Mouse (Mus musculus) left cerebral cortex, adult 2 months (tissue): Measurements from ENCODE around the gene Usp22. TPM values are rescaled to one million over a fixed set of nuclear protein-coding genes. Genes with fewer than 3 reads are reported as not detected.

Experiments used
- DNase-seq, 2 experiments: peaks; one replicate each; pipeline ENCODE4 v3.0.0; 2021 to 2022; ENCODE audit warnings: low spot score in 2 of 2, mixed read lengths in 1 of 2; ENCODE audit errors: extremely low spot score in 1 of 2
- H3K27ac ChIP-seq: fragments of 200-600 bp; 2 replicates; pipeline ENCODE4 v1.8.1; 2022
- H3K4me3 ChIP-seq: fragments of 200-600 bp; 2 replicates; pipeline ENCODE4 v1.8.1; 2022
- CTCF ChIP-seq: fragments of 200-600 bp; IDR thresholded peaks from 2 replicates; pipeline ENCODE4 v1.8.1; 2022; ENCODE audit warnings: antibody characterized with exemption, mild to moderate bottlenecking, moderate library complexity
- intact Hi-C: fragments of 180-260 bp; cut with DNase I; formaldehyde crosslinking; loops from one replicate; pipeline ENCODE4 v1.15.1; 2025
- total RNA-seq, 2 experiments: library from RNA; stranded (reverse); gene quantifications; 2 replicates each; pipeline ENCODE4 v1.2.3; 2021

The Usp22 gene
- total RNA-seq, 2 experiments from 2014 or later, result 194 to 209 TPM

DNA sequence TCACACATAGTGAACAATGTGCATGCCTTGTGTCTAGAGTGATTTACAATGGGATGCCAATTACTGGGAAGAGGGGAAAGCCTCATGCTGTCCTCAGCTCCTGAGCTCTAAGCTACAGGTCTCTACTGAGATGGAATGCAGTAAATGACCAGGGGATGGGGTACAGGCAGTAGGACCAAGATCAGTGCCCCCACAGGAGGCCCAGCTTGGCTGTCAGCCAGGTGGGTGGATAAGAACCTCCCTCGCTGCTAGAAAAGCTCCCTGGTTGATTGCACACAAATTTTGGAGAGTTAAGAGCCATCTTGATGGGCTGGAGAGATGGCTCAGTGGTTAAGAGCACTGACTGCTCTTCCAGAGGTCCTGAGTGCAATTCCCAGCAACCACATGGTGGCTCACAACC lies 63.9 kb downstream of the Usp22 start:
- Histone ChIP-seq H3K4me3 (no peak overlapping the region), H3K27ac (no peak overlapping the region)
- intact Hi-C loops, result no loop called here
- DNase-seq, result no peak
- TF ChIP-seq CTCF, result no peak

DNA sequence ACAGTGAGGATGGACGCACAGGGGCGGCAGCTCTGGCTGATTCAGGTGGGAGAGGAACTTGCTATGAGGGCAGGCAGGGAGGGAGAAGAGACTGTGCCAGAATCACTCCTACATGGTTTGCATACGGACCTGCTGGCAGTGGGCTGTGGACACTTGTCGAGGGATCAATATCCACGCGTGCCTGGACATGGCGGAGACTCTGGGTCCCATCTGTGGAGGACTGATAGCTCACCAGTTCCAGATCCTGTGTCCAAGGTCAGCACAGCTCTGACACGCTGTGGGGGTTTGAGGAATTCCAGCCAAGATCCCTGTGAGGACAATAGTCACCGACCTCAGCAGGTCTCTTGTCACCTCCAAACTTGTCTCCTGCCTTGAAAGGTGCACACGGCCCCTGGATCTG lies 64.7 kb downstream of the Usp22 start:
- no peak overlapping the region for H3K4me3 ChIP-seq
- no peak overlapping the region for H3K27ac ChIP-seq
- TF ChIP-seq CTCF, result no peak
- DNase-seq, result no peak
- intact Hi-C loops, result no loop called here

DNA sequence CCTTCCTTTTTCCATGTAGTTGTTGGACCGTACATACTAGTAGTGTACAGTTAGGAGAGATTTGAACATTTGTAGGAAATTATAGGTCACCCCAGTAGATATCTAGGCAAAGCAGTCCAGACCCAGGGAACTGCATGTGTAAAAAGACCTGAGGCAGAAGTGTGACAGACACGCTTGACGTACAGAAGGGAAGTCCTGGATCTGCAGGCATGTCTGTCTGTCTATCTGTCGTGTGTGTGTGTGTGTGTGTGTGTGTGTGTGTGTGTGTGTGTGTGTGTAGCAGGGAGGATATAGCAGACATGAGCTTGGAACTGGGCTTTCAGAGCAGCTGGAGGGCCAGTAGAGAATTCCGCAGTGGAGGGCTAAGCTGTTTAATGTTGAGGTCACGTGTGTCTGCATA lies 65.1 kb downstream of the Usp22 start:
- intact Hi-C loops, result loop anchor here (5.0 to 10.0 kb wide), 2 partner anchors 33 to 395 kb away; partner anchors contain the start of gene B9d1
- Histone ChIP-seq H3K4me3 (no peak overlapping the region), H3K27ac (no peak overlapping the region)
- TF ChIP-seq CTCF, result no peak
- DNase-seq, result no peak

DNA sequence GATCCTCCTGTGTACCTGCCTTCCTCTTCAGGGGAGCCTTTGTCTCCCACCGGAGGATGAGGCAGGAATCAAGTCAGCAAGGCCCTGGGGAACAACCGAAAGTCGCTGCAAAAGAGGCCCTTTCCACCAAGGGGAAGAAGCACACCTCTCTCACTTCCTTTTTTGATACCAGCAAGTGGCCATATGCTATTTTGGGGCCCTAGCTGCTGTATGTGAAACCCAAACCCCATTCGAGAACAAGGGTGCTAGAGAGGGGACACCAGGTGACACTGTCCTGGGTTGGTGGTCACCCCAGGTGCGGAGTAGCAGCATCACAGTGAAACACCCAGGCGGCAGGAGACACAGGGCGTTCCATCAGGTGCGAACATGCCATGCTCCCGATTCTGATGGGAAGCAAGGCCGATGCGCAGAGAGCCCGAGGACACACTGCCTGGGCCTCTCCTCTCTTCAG lies 65.9 kb downstream of the Usp22 start:
- no peak overlapping the region for H3K27ac ChIP-seq
- no peak overlapping the region for H3K4me3 ChIP-seq
- DNase-seq, result no peak
- no peak for TF ChIP-seq CTCF
- intact Hi-C loops, result loop anchor here (5.0 to 10.0 kb wide), 2 partner anchors 33 to 396 kb away; partner anchors contain the start of gene B9d1

DNA sequence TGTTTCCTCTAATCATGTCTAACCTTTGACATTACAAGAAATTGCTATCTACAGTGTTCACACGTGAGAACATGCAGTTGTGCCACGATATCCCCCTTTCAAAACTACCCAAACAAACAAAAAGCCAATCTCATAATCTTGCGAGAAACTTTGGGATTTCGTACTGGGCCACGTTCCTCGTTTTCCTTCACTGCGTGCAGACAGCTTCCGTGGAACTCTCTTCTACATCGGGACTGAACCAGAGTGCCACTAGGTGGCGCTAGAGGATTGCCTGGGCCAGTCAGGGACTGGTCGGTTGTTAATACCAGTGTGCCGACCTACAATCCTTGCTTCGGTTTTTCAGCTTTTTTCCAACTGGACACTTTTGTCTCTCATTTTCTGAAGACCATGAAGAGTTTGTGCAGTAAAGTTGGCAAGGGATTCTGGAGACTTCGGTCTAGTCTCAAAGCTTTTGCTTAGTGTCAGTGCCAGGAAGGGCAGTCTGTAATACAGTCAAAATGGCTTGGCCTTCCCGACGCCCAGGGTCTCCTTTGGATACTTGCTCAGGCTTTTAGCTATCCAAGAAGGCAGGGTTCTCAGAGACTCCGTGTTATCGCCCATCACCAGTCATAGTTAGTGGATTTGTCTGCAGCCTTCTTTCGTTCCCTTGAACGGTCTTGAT lies 70.5 kb downstream of the Usp22 start:
- Histone ChIP-seq H3K4me3 (no peak overlapping the region), H3K27ac (no peak overlapping the region)
- intact Hi-C loops, result loop anchor here (1.0 to 10.0 kb wide), 3 partner anchors 283 to 400 kb away; partner anchors contain the start of gene B9d1
- peak; percentile 99 for TF ChIP-seq CTCF
- peak; percentile 80 to 86 for DNase-seq

DNA sequence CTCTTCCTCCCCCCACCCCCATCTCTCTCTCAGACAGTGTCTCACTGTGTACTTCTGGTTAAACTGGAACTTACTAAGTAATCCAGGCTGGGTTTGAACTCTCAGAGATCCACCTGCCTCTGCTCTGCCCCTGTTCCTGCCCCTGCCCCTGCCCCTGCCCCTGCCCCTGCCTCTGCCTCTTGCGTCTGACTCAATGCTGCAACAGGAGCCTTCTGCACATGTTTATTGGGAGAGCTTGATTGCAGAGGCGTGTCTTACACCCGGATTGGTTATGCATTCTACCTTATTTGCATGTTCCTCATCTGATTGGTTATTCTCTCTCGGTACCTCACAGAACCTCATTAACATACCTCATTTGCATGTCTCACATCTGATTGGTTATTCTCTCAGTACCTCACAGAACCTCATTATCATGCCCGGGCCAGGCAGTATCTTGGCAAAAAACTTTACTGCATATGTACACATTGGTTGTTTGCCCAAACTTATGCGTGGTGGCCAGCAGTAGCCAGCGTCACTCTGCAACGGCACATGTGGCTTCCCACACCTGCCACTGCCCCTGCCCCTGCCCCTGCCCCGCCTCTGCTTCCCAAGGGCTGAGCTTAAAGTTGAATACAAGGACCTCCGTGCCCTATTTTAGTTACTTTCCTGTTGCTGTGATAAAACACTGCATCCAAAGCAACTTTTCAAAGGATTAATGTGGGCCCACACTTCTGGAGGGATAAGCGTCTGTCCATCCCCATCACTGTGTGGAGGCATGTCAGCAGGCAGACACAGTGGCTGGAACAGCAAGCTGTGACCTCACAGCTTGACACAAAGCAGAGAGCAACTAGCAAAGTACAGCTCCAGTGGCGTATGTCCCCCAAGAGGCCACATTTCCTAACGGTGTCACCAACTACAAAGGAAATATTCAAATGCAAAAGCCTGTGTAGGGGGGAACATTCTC lies 72.2 kb downstream of the Usp22 start:
- Histone ChIP-seq H3K27ac (no peak overlapping the region), H3K4me3 (no peak overlapping the region)
- DNase-seq, result no peak
- intact Hi-C loops, result loop anchor here (10.0 kb wide), 1 partner anchor 402 kb away; the partner anchor contains the start of gene B9d1
- TF ChIP-seq CTCF, result no peak

Other genes starting within 250 kb of the Usp22 start
- gene Map2k3, start 243.0 kb downstream of the Usp22 start, total RNA-seq, result 10 to 100 TPM; 18.4 to 23.6 TPM
- gene Kcnj12, start 152.5 kb downstream of the Usp22 start, total RNA-seq, result 10 to 100 TPM; 19.0 to 19.2 TPM
- 1 to 10 TPM; 1.2 to 1.4 TPM for gene Tnfrsf13b, start 48.3 kb downstream of the Usp22 start, total RNA-seq
- 1 to 10 TPM; 2.1 to 2.6 TPM for gene Aldh3a1, start 32.5 kb upstream of the Usp22 start, total RNA-seq
- gene Aldh3a2, start 92.4 kb upstream of the Usp22 start, total RNA-seq, result 10 to 100 TPM; 47.1 to 54.1 TPM
- gene Slc47a2, start 167.8 kb upstream of the Usp22 start, total RNA-seq, result under 1 TPM in 1 of 2 experiments, not detected in 1; 0.14 TPM
- 1 to 10 TPM; 1.4 to 2.3 TPM for gene Slc47a1, start 203.3 kb upstream of the Usp22 start, total RNA-seq